ENCODE assay signal across 9 mouse cellular contexts in genomic region chr4:130163391-130163861, GRCm38 (mm10). TPM values are rescaled to one million over a fixed set of nuclear protein-coding genes. Genes with fewer than 3 reads are reported as not detected.
DNase-seq lines count a peak whose midpoint lies in the region; ATAC-seq and TF ChIP-seq lines count a peak whose summit lies in the region.
"Had no signal": no experiment of that assay in that cellular context is flagged by ENCODE, and none has a peak within 500 bp of the region (broad histone marks: within the 10 kb centered on the region; RNA-seq: fewer than 3 reads in every experiment).

No protein-coding gene starts in this region.

- H3K27ac ChIP-seq in heart, embryonic 10.5 days, result peak overlapping the region; percentile 87
- peak overlapping the region; percentile 62 for H3K27ac ChIP-seq in kidney, adult 2 months (ENCODE audit: insufficient read depth, low read depth, low read length)
- H3K27ac ChIP-seq in lung, embryonic 15.5 days, result peak overlapping the region; percentile 80

- peaks cover 1% of the 10 kb centered on the region for H3K36me3 ChIP-seq in heart, embryonic 10.5 days
- no peaks in the 10 kb centered on the region for H3K36me3 ChIP-seq in kidney, adult 2 months (ENCODE audit: control insufficient read depth, insufficient read depth, low read length)
- H3K36me3 ChIP-seq in lung, embryonic 15.5 days, result no peaks in the 10 kb centered on the region

- peak overlapping the region; percentile 53 for H3K4me3 ChIP-seq in heart, embryonic 10.5 days
- peak overlapping the region; percentile 19; the same call in 1 of the 2 replicates for H3K4me3 ChIP-seq in kidney, adult 2 months (ENCODE audit: insufficient read depth, low read depth, low read length)
- peak overlapping the region; percentile 19 for H3K4me3 ChIP-seq in lung, embryonic 15.5 days

- TF ChIP-seq CTCF in kidney, adult 2 months (conservative IDR thresholded peaks at IDR 0.05; ENCODE audit: insufficient read depth, insufficient read length, low read depth, low read length), result no peak

- no peaks in the 10 kb centered on the region for H3K9me3 ChIP-seq in heart, embryonic 10.5 days
- no peaks in the 10 kb centered on the region for H3K9me3 ChIP-seq in lung, embryonic 15.5 days

- peak overlapping the region; percentile 46 for H3K9ac ChIP-seq in lung, embryonic 15.5 days

- ATAC-seq in lung, embryonic 15.5 days (ENCODE audit: borderline replicate concordance, extremely low read depth, low FRiP score, low TSS enrichment), result no peak
- ATAC-seq in megakaryocyte progenitor cell, adult 5-6 weeks (replicated peaks; ENCODE audit: poor library complexity), result no peak

- peaks cover 32% of the 10 kb centered on the region for H3K27me3 ChIP-seq in heart, embryonic 10.5 days (ENCODE audit: insufficient read depth, poor library complexity, severe bottlenecking)
- H3K27me3 ChIP-seq in kidney, adult 2 months (replicated peaks; ENCODE audit: control insufficient read depth, insufficient read depth, low read length), result no peaks in the 10 kb centered on the region
- H3K27me3 ChIP-seq in lung, embryonic 15.5 days, result no peaks in the 10 kb centered on the region

- peaks cover 63% of the 10 kb centered on the region for H3K4me1 ChIP-seq in heart, embryonic 10.5 days
- peaks cover 26% of the 10 kb centered on the region for H3K4me1 ChIP-seq in kidney, adult 2 months (ENCODE audit: control insufficient read depth, insufficient read depth, low read length)
- H3K4me1 ChIP-seq in lung, embryonic 15.5 days, result peaks cover 53% of the 10 kb centered on the region

- 3% methylated on average over 20 of the region's 20 CpGs for WGBS in heart, embryonic 10.5 days
- 14% methylated on average over 20 of the region's 20 CpGs for WGBS in kidney, adult 2 months
- WGBS in lung, embryonic 15.5 days, result 4% methylated on average over 20 of the region's 20 CpGs

- peak overlapping the region; percentile 54 for H3K4me2 ChIP-seq in lung, embryonic 15.5 days

- no peak for TF ChIP-seq POLR2A in kidney, adult 2 months (IDR thresholded peaks at IDR 0.05; ENCODE audit: low read depth, low read length)

- intact Hi-C loops in left cerebral cortex, postnatal 14 days (cut with DNase I), result no loop called here

- peak; percentile 53 for DNase-seq in urinary bladder, adult 2 months (ENCODE audit: low spot score)
- DNase-seq in urinary bladder, postnatal 10 days (ENCODE audit: low spot score), result no peak
- no peak for DNase-seq in heart, embryonic 10.5 days (ENCODE audit: low spot score)
- DNase-seq in kidney, adult 2 months, result peak; percentile 74
- no peak for DNase-seq in left cerebral cortex, postnatal 14 days (ENCODE audit: low spot score in 2 of 2)
- no peak for DNase-seq in spleen, postnatal 14 days (ENCODE audit: low spot score in 2 of 2)

RNA-seq across cellular contexts. Expression of gene Tinagl1, which starts 11.5 kb away (rescaled TPM):
- 514 and 535 TPM in 2 replicates for polyA plus RNA-seq in urinary bladder, adult 2 months (2012; rRNA removed)
- 39.0 and 45.2 TPM in 2 replicates for polyA plus RNA-seq in heart, embryonic 10.5 days (2016; fragmentation: Nextera tagmentation; extraction: Ambion mirVana)
- 118 and 133 TPM in 2 replicates for polyA plus RNA-seq in kidney, adult 2 months (2012; rRNA removed)
- 52.4 and 57.5 TPM in 2 replicates for polyA plus RNA-seq in lung, embryonic 15.5 days (2015; fragmentation: Nextera tagmentation; extraction: Ambion mirVana)
- total RNA-seq in megakaryocyte progenitor cell, adult 5-6 weeks (2015), result 1.5 and 3.1 TPM in 2 replicates
- total RNA-seq in megakaryocyte progenitor cell, adult 5-6 weeks (2017), result 1.6 and 2.3 TPM in 2 replicates
- 1 to 10 TPM; 4.1 to 4.2 TPM for total RNA-seq in left cerebral cortex, postnatal 14 days (2021)

RNA-seq across cellular contexts. Expression of gene Hcrtr1, which starts 24.3 kb away (rescaled TPM):
- polyA plus RNA-seq in urinary bladder, adult 2 months (2012; rRNA removed), result 18.8 and 20.0 TPM in 2 replicates
- polyA plus RNA-seq in heart, embryonic 10.5 days (2016; fragmentation: Nextera tagmentation; extraction: Ambion mirVana), result 0.12 and 0.43 TPM in 2 replicates
- 0.54 and 0.56 TPM in 2 replicates for polyA plus RNA-seq in kidney, adult 2 months (2012; rRNA removed)
- 0.28 and 0.50 TPM in 2 replicates for polyA plus RNA-seq in lung, embryonic 15.5 days (2015; fragmentation: Nextera tagmentation; extraction: Ambion mirVana)
- not detected in 2 replicates for total RNA-seq in megakaryocyte progenitor cell, adult 5-6 weeks (2015)
- total RNA-seq in megakaryocyte progenitor cell, adult 5-6 weeks (2017), result not detected in 2 replicates
- total RNA-seq in left cerebral cortex, postnatal 14 days (2021), result 1 to 10 TPM; 5.8 to 6.3 TPM

RNA-seq across cellular contexts. Expression of gene Gm853, which starts 58.8 kb away (rescaled TPM):
- not detected in 2 replicates for polyA plus RNA-seq in urinary bladder, adult 2 months (2012; rRNA removed)
- not detected in 2 replicates for polyA plus RNA-seq in heart, embryonic 10.5 days (2016; fragmentation: Nextera tagmentation; extraction: Ambion mirVana)
- 64.7 and 89.1 TPM in 2 replicates for polyA plus RNA-seq in kidney, adult 2 months (2012; rRNA removed)
- not detected in 2 replicates for polyA plus RNA-seq in lung, embryonic 15.5 days (2015; fragmentation: Nextera tagmentation; extraction: Ambion mirVana)
- not detected in 2 replicates for total RNA-seq in megakaryocyte progenitor cell, adult 5-6 weeks (2015)
- not detected in 2 replicates for total RNA-seq in megakaryocyte progenitor cell, adult 5-6 weeks (2017)
- total RNA-seq in left cerebral cortex, postnatal 14 days (2021), result not detected
- polyA plus RNA-seq: gonadal fat pad, adult 2 months had no signal

Comparison
In these comparisons a context has a peak if more than half of its experiments do, and no peak if none do; other contexts are left out.
1. DNase-seq: peak in urinary bladder, adult 2 months (single experiment) and kidney, adult 2 months (single experiment); none in urinary bladder, postnatal 10 days (single experiment), heart, embryonic 10.5 days (single experiment), left cerebral cortex, postnatal 14 days (0 of 2) and spleen, postnatal 14 days (0 of 2).
2. RNA of gene Hcrtr1, which starts 24.3 kb away (polyA plus RNA-seq): 18.8 to 20.0 TPM in urinary bladder, adult 2 months; 0.54 to 0.56 TPM in kidney, adult 2 months, 0.28 to 0.50 TPM in lung, embryonic 15.5 days and 0.12 to 0.43 TPM in heart, embryonic 10.5 days; every median in the first group is over 10 times any median in the second.
3. RNA of gene Gm853, which starts 58.8 kb away (polyA plus RNA-seq): 64.7 to 89.1 TPM in kidney, adult 2 months; not detected in urinary bladder, adult 2 months, not detected in heart, embryonic 10.5 days and not detected in lung, embryonic 15.5 days; every median in the first group is over 10 times any median in the second.
4. Peak in every context shown above with its lines, with median percentiles within 50 percentile points of each other: H3K27ac ChIP-seq and H3K4me3 ChIP-seq.